Mouse (Mus musculus): ENCODE measurements around the gene B3gnt3. TPM values are rescaled to one million over a fixed set of nuclear protein-coding genes. Genes with fewer than 3 reads are reported as not detected.
"Not testable (repeated sequence)": the region's sequence is repeated elsewhere in the genome, so short reads cannot be mapped to it uniquely, and the experiment has no call there.

The B3gnt3 gene
- polyA plus RNA-seq, 1 experiment: not detected

DNA sequence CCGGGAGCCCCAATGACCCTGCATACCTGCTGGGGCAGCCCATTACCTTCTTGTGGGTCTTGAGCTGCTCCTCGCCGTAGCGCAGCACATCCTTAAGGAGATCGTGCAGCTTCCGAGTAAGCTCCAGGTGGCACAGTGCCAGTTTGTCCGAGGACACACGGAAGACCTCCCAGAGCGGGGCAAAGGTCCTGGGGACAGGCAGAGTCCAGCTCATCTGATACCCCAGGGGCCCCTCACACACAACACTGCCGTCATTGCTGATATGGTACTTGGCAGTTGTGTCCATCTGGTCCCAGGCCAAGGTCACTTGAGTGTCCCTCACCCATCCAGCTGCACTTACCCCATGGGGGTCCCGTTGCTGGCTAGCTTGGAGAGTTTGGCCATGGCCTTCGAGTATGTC lies 15.5 kb upstream of the B3gnt3 start:
- Histone ChIP-seq H3K4me3 (ENCODE audit: insufficient read depth, low read depth, low read length) (no peak overlapping the region), H3K27ac (ENCODE audit: insufficient read depth, low read depth, low read length) (no peak overlapping the region), H3K4me1 (ENCODE audit: control insufficient read depth, insufficient read depth, low read length) (peaks cover 49% of the 10 kb centered on the region)
- TF ChIP-seq POLR2A (IDR thresholded peaks at IDR 0.05; ENCODE audit: insufficient read depth, low read depth, low read length) (no peak), CTCF (IDR thresholded peaks at IDR 0.05; ENCODE audit: insufficient read depth, low read depth, low read length) (no peak)
- 78% methylated on average over 12 of the region's 12 CpGs for WGBS

DNA sequence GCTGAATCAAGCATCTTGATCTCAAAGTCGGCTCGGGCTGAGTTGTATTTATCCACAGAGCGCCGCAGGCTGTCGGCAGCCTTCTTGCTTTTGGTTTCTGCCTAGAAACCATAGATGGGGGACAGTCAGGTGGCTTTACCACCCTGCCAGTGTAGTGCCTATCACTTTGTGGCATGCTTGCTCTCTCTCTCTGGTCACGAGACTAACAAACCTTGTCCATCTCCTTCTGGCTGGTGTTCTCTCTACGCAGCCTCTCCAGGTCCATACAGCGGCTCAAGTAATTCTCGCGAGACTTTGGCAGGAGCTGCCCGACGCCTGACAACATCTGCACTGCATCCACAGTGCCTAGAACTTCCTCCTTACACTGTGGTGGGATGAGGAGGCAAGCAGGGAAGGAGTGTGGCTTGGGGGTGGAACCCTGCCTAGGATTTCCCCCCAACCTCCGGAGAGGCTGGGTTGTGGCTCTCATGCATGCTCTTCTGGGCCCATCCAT lies 15.0 kb upstream of the B3gnt3 start:
- WGBS: 83% methylated on average over 13 of the region's 13 CpGs
- Histone ChIP-seq H3K4me3 (ENCODE audit: insufficient read depth, low read depth, low read length) (no peak overlapping the region), H3K27ac (ENCODE audit: insufficient read depth, low read depth, low read length) (no peak overlapping the region), H3K4me1 (ENCODE audit: control insufficient read depth, insufficient read depth, low read length) (peaks cover 44% of the 10 kb centered on the region)
- TF ChIP-seq CTCF (IDR thresholded peaks at IDR 0.05; ENCODE audit: insufficient read depth, low read depth, low read length) (no peak), POLR2A (IDR thresholded peaks at IDR 0.05; ENCODE audit: insufficient read depth, low read depth, low read length) (no peak)

DNA sequence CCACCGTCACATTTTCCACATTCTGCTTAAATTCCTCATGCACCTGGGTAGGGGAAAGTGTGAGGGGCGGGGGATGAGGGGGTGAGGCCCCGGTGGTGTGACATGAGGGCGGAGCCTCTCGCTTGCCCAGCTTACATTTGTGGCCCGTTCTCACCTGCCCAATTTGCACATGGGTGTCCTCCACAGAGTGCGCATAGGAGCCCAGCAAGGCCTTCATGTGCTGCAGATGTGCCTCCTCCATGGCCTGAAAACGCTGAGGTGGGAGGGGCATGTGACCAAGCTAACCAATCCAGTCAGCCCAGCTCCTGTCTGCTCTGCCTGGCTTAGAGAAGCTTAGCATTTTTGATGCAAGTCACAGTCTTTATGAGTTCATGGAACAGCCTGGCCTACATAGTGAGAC lies 13.9 kb upstream of the B3gnt3 start:
- TF ChIP-seq CTCF (IDR thresholded peaks at IDR 0.05; ENCODE audit: insufficient read depth, low read depth, low read length): no peak
- TF ChIP-seq POLR2A (IDR thresholded peaks at IDR 0.05; ENCODE audit: insufficient read depth, low read depth, low read length): no peak
- 59% methylated on average over 8 of the region's 8 CpGs for WGBS
- Histone ChIP-seq H3K4me1 (ENCODE audit: control insufficient read depth, insufficient read depth, low read length) (peaks cover 39% of the 10 kb centered on the region), H3K27ac (ENCODE audit: insufficient read depth, low read depth, low read length) (no peak overlapping the region), H3K4me3 (ENCODE audit: insufficient read depth, low read depth, low read length) (no peak overlapping the region)

DNA sequence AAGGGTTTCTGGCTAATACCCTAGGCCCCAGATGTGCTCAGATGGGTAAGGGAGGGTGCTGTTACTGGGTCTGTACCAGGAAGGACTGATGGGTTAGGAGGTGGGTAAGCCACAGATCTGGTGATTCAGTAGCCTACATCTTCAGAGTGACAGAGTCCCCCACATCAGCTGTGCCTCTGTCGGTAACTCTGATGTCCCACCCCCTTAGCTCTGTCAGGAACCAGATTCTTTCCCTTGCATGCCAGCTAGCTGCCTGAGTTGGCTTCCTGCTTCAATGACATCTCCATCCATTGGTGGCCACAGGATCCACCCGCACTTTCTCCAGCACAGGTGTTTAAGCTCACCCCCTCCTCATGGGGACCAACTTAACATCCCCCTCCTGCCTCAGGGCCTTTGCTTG lies 10.0 kb upstream of the B3gnt3 start:
- TF ChIP-seq POLR2A (IDR thresholded peaks at IDR 0.05; ENCODE audit: insufficient read depth, low read depth, low read length) (no peak), CTCF (IDR thresholded peaks at IDR 0.05; ENCODE audit: insufficient read depth, low read depth, low read length) (no peak)
- no peak overlapping the region for H3K4me3 ChIP-seq (ENCODE audit: insufficient read depth, low read depth, low read length)
- H3K27ac ChIP-seq (ENCODE audit: insufficient read depth, low read depth, low read length): no peak overlapping the region
- WGBS: 66% methylated on average over 2 of the region's 2 CpGs
- H3K4me1 ChIP-seq (ENCODE audit: control insufficient read depth, insufficient read depth, low read length): peaks cover 23% of the 10 kb centered on the region

DNA sequence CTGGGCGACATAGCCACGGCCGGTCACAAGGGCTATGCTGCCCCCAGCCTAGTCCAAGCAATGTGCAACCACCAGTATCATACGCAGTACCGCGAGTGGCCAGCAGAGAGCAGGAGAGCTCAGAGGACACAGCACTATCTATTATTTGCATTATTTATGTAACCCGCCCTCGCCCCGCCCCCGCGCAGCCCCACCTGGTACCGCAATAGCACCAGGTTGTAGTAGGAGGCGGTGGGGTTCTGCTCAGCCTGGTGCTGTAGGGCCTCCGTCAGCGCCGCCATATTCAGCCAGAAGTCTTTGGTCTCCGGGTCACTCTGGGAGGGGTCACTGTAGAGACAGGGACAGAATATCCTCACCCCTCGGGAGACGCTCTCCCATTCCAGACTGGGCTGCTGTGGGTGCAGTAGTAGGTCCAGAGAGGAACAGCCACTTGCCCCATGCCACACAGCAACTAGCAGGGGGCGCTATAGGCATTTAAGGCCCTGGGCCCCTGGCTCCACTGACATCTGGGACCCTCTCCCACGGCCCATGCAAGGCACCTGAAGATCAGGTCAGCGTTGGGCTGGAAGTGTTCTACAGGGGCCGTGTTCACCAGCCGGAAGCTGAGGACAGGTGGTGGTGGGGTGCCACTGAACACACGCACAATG lies 8.3 kb upstream of the B3gnt3 start:
- Histone ChIP-seq H3K4me3 (ENCODE audit: insufficient read depth, low read depth, low read length) (no peak overlapping the region), H3K27ac (ENCODE audit: insufficient read depth, low read depth, low read length) (no peak overlapping the region), H3K4me1 (ENCODE audit: control insufficient read depth, insufficient read depth, low read length) (peaks cover 23% of the 10 kb centered on the region)
- 19% methylated on average over 25 of the region's 25 CpGs for WGBS
- peak; percentile 38 for TF ChIP-seq CTCF (IDR thresholded peaks at IDR 0.05; ENCODE audit: insufficient read depth, low read depth, low read length)
- 0 out of 2 replicates have a peak, but pooled peaks have one; percentile 22 for TF ChIP-seq POLR2A (IDR thresholded peaks at IDR 0.05; ENCODE audit: insufficient read depth, low read depth, low read length)

DNA sequence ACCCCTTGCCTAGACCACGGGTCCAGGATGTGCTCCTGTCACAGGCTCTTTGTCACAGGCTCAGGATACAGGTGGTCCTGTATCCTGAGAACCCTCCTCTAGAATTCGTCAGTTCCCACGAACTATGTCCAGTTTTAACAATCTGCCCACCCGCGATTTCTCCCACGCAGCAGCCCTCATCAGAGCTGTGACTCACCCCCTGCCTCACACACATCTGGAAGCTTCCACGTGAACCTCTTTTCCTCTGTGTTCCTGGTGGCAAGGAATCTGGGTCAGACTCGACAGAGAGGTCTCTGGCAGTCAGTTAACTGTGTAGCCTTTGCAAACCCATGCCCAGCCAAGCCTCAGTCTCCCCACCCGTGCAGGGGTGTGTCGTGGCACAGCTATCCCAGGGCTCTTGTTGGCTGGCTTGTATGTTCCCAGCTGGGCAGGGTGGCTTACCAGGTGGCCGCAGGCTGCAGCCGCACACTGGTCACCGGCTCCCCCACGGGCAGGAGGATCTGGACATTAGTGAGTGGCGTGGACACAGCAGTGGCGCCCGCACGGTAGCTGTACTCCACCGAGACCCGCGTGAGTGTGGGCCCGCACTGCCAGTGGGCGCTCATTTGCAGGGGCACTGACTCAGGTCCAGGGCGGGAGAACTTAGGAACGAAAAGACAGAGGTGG lies 7.7 kb upstream of the B3gnt3 start:
- H3K4me1 ChIP-seq (ENCODE audit: control insufficient read depth, insufficient read depth, low read length): peaks cover 23% of the 10 kb centered on the region
- no peak for TF ChIP-seq POLR2A (IDR thresholded peaks at IDR 0.05; ENCODE audit: insufficient read depth, low read depth, low read length)
- TF ChIP-seq CTCF (IDR thresholded peaks at IDR 0.05; ENCODE audit: insufficient read depth, low read depth, low read length): no peak
- 33% methylated on average over 25 of the region's 25 CpGs for WGBS
- H3K27ac ChIP-seq (ENCODE audit: insufficient read depth, low read depth, low read length): no peak overlapping the region
- H3K4me3 ChIP-seq (ENCODE audit: insufficient read depth, low read depth, low read length): no peak overlapping the region

DNA sequence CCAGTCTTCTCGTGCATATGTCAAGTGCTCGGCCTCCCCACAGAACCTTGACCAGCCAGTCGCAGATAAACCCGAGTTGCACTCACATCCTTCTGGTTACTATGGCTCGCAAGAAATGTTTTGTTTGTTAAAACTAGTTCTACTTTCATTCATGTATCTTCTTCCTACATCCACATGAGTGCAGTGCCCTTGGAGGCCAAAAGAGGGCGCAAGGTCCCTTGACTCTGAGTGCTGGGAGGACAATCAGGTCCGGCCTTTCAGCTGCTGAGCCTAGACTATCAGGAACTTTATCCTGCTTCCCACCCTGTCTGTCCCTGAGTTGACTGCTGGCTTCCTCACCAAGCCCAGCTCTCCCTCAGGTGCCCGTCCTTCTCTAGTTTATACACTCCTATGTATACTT lies 6.3 kb upstream of the B3gnt3 start:
- Histone ChIP-seq H3K4me1 (ENCODE audit: control insufficient read depth, insufficient read depth, low read length) (peaks cover 19% of the 10 kb centered on the region), H3K27ac (ENCODE audit: insufficient read depth, low read depth, low read length) (no peak overlapping the region), H3K4me3 (ENCODE audit: insufficient read depth, low read depth, low read length) (no peak overlapping the region)
- WGBS: 53% methylated on average over 8 of the region's 8 CpGs
- no peak for TF ChIP-seq POLR2A (IDR thresholded peaks at IDR 0.05; ENCODE audit: insufficient read depth, low read depth, low read length)
- peak; percentile 73; the same call in 1 of the 2 replicates for TF ChIP-seq CTCF (IDR thresholded peaks at IDR 0.05; ENCODE audit: insufficient read depth, low read depth, low read length)

DNA sequence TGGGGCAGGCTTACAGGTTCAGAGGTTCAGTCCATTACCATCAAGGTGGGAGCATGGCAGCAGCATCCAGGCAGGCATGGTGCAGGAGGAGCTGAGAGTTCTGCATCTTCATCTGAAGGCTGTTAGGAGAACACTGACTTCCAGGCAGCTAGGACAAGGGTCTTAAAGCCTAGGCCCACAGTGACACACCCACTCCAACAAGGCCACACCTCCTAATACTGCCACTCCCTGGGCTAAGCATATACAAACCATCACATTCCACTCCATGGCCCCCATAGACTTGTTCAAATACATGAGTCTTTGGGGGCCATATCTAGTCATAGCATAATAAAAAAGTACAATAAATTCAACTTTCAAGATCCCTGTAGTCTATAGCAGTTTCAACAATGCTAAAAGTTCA lies 1.8 kb upstream of the B3gnt3 start:
- H3K27ac ChIP-seq (ENCODE audit: insufficient read depth, low read depth, low read length); H3K4me3 ChIP-seq (ENCODE audit: insufficient read depth, low read depth, low read length): not testable (repeated sequence)
- H3K4me1 ChIP-seq (ENCODE audit: control insufficient read depth, insufficient read depth, low read length): peaks cover 16% of the 10 kb centered on the region

DNA sequence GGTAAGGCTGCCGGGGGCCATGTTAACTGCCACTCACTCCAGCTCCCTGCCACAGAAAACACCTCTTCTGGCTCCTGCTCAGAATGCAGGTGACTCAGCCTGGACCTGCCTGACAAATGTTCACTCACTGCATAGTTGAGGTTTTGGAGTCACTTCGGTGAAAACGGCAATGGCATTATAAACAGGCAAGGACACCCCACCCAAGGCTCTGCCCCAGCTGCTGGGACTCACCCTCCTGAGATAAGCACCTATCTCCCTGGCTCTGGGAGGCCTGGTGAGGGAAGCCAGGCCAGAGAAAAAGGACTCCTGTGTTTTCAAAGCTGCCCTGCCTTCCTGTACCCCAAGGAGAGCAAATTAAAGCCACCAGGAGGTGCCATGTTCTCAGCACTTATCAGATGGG lies 1.3 kb upstream of the B3gnt3 start:
- no peak overlapping the region for H3K27ac ChIP-seq (ENCODE audit: insufficient read depth, low read depth, low read length)
- TF ChIP-seq POLR2A (IDR thresholded peaks at IDR 0.05; ENCODE audit: insufficient read depth, low read depth, low read length) (no peak), CTCF (IDR thresholded peaks at IDR 0.05; ENCODE audit: insufficient read depth, low read depth, low read length) (no peak)
- no peak overlapping the region for H3K4me3 ChIP-seq (ENCODE audit: insufficient read depth, low read depth, low read length)
- WGBS: 83% methylated on average over 3 of the region's 3 CpGs
- H3K4me1 ChIP-seq (ENCODE audit: control insufficient read depth, insufficient read depth, low read length): peaks cover 16% of the 10 kb centered on the region
